Mouse (Mus musculus) urinary bladder, postnatal 36 days (tissue): ENCODE measurements around the gene Abcc3.

Experiments used
- DNase-seq, 2 experiments: peaks; one replicate each; pipeline ENCODE4 v3.0.0; 2022; ENCODE audit warnings: low spot score in 2 of 2, mixed read lengths in 1 of 2

Abcc3 gene

DNA sequence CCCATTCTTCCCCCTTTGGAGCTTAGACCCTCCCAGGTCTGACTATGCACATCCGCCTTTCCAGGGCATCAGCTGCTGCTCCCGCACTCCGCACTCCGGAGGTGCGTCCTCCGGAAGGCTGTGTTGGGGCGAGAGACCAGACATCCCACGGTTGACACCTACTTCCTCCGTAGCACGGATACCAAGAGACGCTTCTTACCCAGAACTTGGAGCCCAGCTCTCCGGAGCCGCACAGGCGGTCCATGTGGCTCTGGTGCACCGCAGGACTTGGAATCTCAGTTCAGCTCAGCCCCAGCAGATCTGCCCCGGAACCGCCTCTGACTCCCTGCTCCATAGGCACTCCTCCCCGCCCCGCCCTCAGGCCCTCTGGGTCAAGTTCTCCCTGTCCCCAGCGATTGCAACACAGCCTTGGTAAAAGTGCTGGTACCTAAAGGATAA is at the start of gene Abcc3:
Gene Abcc3 (minus strand): TSS at position 326 of the 438 bp plus-strand sequence.
- DNase-seq, result peak; percentile 72 to 83

DNA sequence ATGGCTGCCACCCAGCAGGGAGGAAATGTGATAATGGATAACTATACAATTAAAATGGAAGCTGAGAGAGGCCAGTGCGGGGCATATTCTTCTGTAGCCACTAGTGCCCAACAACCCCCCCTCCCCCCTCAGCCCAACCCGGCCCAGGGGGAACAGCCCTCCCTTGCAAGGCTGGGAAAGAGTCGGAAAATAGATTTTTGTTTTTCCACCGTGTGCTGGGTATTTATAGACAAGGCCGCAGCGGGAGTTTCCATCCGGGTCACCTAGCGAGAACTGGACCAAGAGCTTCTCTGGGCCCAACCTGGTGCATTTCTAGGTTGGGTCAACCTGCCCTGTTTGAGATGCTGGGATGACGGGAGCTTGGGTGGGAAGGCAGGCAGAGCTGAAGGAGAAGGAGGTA is 49.0 kb upstream of the Abcc3 start:
- no peak for DNase-seq

DNA sequence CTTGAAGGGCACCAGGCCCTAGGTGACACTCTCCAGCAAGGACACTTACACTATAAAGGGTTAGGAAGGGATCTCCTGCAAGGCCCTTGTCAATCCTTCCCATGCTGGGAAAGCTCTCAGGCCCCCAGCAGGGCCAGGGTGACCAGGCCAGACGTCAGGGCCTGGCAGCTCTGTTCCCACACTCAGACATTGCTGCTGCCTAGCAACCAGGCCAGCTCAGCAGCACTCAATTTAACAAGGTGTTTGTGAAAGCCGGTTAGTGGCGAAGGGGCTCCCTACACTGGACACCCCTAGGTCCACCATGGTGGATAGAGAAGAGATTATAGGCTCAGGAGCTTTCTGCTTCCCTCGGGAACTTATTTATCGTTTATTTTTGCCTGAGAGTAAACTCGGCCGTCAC is 48.3 kb upstream of the Abcc3 start:
- DNase-seq, result no peak

DNA sequence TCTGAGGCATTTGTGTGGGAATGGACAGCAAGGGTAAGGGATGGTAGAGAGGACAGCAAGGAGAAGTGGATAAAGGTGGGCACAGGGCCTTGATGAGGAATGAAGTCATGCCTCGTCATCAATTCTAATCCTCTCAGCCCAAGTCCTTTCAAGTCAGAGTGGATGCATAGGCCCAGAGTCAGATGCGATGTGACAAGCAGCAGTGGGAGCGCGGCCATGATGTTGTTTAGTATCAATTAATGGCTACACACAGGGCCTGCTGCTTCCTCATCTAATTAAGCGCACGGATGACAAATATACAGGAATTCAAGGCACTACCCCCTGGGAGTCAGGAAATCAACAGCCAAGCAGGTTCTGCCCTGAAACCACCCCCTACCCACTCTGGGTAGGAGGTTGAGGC is 47.6 kb upstream of the Abcc3 start:
- DNase-seq, result no peak

DNA sequence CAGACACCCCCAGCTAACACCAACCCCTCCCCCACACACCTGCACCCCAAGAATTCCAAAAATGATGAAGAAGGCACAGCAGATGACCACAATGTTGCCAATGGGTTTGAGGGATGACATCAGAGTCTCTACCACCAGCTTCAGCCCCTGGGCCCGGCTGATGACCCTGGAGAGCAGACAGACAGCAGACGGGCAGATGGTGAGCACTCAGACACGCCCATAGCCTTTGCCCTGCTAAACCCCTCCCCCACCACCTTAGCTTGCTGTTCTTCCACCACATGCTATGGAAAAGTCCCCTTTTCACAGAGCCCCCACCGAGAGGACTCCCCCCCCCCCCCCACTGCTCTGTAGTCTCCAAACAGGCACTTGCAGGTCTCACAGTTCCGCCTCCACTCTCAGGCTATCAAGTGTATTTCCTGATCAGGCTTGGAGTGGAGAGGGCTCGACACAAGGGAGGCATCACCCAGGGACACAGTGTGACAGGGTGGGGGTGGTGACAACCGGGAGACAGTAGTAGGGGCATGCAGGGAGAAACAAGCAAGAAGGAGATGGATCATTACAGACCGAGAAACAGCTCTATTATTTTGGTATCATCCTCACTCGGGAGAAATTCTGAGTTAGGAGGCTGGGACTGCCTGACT is 36.3 kb upstream of the Abcc3 start:
- no peak for DNase-seq

DNA sequence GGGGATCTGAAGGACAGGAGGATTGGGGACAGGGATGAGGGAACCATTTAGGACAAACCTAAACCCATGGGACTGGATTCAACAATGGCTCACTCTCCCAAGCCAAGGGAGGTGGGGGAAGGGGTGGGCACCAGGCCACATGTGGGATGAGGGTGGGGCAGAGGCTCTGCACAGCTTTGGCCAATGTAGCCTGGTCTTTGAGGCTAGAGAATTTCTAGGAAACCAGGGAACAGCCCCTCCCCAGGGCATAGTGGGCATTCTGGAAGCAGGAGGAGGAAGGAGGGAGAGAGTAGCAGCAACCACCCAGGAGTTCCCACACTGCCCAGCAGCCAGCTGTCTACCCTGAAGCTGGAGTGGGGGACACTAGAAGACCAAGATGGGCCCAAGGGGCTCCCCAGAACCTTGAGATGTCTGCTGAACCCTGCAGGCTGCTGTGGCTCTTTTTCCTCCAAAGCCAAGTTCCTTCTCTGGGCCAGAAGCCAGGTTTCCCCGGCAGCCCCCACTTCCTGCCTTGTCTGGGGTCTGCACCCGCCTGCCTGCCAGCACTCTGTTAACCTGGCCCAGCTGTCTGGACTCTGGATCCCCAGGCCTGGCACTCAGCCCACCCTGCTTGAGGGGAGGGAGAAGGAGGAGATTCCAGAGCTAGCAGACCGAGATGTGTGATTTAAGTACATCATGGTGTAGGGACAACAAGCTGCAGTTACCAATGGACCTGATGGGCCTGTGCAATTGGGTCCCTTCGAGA is 35.5 kb upstream of the Abcc3 start:
- peak in 1 of 2 experiments; percentile 31 for DNase-seq

DNA sequence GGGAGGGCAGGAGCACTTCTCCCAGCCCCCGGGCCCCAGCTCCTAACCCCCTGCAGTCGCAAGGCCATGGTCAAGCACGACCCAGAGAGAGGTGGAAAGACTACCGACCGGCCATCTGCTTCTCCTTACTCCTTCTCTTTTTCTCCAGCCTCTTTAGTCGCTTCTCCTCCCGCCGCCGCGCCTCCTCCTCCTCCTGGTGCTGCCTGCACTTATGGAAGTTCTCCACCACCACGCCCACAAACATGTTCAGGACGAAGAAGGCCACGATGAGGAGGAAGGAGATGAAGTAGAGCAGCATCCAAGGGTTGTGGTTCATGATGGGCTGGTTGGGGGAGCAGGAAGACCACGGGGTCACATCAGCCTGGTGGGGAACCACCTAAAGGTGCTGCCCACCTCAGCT is 32.9 kb upstream of the Abcc3 start:
- no peak for DNase-seq

DNA sequence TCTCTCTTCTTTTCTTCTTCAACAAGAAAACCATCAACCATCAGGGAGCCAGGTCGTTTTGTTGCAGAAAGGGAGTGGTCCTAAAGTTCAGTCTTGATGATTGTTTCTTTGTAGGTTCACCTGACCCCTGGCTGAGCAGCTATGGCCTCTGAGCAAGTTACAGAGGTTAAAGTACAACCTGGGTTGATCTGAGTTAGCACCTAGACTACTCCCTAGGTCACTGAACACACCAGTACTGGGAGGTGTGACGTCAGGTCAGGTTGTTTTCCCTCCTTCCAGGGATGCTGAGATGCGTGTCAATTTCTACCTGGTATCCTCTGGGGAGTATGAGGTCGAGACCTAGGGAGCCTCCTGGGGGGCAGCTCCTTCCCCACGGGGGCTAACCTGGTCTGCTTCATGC is 32.4 kb upstream of the Abcc3 start:
- no peak for DNase-seq

DNA sequence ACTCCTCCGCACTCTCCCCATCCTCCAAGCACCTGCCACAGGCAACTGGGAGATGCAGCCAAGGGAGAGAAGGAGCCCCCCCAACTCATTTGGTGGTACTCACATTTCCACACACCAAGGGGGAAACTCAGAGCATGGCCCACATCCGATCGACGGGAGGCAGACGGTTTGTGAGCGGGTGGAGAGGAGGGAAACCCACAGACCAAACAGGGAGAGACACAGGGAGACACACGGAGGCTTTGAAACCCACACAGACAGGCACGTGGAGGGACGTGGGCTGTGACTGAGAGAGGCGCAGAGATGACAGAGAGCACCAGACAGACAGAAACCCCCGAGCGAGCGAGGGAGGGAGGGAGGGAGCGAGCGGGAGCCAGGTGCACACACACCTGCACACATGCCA is 31.6 kb upstream of the Abcc3 start:
- DNase-seq, result no peak

DNA sequence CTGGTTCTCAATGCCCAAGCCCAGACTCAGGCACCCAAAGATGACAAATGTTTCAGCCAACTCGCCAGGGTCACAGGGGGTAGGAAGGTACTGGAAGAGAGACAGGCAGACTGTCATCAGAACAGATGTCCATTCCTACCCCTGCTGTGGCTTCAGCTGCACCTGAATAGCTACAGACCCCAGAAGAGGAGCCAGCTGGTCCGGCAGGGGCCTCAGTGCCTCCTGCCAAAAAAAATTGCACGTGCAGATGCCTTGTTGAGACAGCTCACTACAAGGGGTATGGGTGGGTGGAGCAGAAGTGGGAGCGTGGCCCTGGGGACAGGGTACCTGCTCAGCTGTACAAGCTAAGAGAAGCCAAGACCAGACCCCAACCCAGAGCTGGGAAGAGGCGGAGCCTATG is 31.1 kb upstream of the Abcc3 start:
- DNase-seq, result no peak

DNA sequence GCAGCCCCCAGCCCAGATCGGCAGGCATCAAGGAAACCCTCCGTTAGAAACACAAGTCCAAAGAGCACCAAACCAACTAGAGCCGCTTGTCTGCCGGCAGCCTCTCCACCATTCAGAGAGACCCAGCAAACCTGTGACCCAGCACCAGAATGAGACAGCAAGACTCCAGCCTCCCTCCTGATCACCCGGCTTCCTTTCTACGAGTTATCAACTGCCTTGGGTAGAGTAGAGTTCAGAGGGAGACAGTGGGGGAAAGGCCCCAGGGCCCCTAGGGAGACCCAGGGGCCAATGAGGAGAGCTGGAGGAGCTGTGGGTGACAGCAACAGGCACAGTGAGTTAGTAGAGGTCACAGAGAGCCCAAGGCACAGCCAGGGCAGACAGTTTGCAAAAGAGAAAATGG is 28.2 kb upstream of the Abcc3 start:
- no peak for DNase-seq

DNA sequence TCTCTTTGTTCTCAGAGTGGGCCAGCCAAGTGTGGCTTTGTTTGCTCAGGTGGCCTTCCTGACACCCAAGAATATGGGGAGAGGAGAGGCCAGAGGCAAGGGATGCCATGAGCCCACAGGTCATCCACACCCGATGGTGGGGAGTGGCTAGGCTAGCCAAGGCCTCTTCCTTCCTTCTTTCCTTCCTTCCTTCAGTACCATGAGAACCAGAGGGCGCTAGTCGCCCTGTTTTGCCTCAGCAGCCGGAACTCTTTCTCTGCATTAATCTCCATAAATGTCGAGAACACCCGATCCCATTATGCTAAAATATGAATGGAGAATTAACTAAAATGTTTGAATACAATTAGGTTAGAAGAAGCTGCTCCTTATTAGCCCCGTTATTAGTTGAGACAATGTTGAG is 27.5 kb upstream of the Abcc3 start:
- DNase-seq, result peak; percentile 39 to 48

DNA sequence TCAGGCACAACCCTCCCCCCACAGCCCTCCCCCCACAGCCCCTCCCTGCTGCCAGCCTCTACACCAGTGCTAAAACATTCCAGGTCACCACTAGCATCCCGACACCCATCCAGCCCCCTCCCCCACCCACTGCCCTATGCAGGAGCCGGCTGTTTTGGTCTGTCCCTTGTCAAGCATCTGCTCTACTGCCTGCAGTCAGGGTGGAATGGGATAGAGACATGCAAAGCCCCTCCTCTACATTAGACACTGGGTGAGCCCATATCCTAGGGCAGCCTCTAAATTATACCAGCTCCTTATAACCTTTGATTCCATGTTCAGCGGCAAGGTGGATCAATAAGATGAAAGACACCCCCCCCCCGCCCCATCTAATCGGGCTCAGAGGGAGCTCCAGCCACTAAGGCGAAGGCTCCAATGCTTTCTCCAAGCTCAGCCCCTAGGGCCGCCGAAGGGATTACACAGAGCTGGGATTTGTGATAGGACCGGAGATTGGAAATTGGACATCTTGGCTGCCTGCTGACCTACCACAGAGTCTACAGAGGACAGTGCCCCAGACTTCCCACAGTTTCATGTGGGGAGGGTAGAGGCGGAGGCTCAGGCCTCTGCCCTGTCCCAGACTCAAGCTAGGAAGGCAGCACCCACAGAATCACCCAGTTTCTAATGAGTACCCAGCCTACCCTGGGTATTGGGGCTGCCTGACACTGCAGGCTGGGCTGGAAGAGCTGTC is 26.4 kb upstream of the Abcc3 start:
- DNase-seq, result no peak

DNA sequence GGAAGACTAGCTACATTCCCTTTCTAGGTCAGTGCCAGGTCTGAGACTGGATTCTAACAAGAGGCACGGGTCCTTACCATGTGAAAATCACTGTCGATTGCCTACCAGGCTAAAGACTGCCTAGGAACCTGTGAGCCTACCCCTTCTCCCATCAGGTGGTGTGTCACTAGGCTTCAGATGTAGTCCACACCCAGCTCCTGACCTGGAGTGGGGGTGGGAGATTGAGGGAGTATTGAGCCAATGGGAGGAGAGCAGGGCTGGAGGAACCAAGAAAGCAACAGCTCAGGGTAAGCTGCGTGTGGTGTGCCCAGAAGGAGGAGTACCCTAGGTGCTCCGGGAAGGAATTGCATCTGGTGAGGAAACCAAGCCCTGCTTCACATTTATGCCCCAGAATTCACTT is 21.2 kb upstream of the Abcc3 start:
- DNase-seq, result no peak

DNA sequence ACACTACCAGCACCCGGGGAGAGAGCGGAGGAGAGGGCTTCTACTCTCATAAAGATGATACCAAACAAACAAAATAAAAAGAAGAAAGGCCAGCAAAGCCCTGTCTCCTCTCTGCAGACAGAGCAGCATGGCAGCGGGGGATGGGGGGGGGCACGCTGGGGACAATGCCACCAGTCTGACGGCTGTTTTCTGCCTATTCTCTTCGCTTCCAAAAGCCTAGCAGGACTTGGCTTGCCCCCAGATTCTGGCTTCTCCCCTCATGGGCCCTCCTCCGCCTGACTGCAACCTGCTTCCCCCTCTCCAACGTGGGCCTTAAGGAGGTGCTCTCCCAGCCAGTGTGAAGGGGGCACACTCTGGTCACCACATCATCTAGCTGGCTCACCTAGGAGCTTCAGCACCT is 20.7 kb upstream of the Abcc3 start:
- no peak for DNase-seq

DNA sequence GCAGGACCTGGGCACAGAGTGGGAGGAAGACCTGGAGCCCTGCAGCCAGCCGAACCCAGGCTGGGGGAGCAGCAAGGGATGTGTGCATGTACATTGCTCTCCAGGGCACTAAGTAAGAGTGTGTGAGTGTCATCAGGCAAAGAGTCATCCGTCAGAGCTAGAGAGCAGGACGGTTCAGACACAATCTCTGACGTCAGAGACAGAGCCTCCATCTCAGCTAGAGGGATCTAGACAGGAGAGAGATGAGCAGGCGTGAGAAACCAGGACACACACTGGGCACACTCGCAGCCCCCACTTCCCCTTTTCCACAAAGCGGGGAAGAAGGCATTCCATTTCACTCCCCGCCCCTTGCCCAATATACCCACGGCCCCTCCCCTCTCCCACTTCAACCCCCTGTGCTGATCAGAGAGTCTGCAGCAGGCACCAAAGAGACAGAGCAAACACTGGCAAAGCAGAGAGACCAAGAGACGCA is 20.2 kb upstream of the Abcc3 start:
- DNase-seq, result no peak

DNA sequence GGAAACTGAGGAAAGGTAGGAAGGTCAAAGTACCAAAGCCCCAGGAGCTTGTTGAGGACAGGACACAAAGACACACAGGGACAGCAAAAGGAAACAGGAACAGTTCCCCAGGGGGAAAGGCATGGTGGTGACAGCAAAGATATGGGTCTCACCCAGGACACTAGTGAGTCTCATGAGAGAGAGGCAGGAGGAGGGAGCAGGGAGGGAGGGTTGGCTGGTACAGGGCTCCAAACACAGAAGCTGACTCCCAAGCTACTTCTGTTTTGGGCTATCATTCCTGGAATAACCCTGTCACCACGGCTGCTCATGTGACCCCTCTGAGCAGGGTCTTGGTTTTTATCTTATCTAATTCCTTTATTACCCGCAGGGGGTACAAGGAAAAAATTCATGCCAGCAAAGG is 19.8 kb upstream of the Abcc3 start:
- no peak for DNase-seq

DNA sequence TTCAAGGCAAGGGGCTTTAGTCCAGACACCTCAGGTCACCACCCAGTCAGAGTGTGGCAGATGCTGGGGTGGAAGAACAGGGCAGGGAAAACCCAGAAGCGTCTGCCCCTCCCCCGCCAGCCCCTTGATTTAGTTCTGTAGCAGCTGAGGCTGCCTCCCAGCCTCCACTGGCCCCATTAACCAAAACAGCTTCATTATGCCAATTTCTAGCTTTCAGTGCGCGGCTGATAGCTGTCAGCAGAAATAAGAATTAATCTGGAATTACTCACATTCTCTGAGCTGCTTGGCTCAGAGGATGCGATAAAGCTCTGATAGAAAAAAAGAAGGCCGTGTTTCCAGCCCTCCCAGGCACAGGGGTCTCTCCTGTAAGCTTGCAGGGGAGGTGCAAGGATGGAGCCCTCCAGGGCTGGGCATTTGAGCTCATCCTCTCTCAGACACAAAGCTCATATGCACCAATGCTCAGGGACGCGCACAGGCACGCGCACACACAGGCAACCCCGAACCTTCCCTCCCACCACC is 15.1 kb upstream of the Abcc3 start:
- DNase-seq, result no peak

DNA sequence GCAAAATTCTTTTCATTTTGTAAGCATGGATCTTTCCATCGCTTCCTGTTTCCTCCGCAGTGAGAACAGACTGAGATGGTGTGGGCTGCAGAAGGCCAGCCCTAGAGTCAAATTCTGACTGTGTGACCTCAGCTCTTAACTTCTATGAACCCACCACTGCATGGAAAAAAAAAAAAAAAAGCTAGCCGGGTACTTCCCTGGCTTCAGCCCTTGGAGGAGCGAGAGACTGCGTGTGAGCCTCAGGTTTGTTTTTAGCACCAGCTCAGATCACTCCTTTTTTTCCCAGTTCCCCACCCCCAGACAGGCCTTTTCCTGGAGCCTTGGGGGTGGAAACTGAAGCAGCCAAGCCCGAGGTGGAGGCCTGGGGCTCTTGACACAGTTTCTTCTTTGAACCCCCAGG is 12.6 kb upstream of the Abcc3 start:
- DNase-seq, result no peak

DNA sequence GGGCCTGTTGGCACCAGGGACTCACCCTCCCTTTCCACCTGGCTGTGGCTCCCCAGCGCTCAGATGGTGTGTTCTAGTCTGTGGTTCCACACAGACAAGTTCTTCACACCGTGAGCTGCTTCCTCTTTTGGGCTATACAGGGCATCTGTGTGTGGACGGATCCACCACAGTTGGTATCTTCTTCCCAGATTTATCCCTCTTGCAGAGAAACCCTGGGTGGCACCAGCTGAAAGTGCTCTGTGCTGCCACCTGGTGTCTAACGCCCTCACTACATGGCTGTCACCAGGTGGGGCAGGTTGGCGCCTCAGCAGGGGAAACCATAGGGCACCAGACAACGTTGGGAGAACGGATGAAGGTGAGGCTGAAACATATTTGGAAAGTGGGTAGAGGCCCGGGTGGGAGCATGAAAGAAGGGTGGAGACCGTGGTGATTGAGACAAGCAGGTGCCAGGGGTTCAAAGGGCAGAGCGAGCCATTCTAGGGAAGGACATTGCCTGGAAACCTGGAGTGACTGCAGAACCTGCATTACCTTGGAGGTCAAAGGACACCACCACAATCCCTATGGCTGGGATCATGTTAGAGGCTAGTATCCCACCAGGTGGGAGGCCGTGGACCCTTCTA is 12.0 kb upstream of the Abcc3 start:
- DNase-seq, result peak; percentile 84

DNA sequence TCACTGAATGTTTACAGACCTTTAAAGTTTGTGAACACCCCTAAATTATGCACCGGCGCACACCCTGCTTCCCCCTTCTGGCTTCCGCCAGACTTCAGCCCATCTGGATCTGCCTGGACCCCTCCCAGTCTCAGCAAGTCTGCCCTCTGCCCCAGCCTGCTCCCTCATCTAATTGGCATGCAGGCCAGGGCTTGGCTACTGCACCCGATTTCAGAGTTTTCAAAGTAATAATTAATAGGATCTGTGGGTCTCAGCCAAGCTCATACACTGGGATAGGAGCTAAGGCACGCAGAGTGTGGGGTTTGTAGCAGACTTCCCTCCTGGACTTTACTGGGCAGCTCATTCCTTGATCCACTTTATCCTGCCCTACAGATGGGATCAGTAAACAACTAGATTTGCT is 11.4 kb upstream of the Abcc3 start:
- DNase-seq, result peak in 1 of 2 experiments; percentile 49

DNA sequence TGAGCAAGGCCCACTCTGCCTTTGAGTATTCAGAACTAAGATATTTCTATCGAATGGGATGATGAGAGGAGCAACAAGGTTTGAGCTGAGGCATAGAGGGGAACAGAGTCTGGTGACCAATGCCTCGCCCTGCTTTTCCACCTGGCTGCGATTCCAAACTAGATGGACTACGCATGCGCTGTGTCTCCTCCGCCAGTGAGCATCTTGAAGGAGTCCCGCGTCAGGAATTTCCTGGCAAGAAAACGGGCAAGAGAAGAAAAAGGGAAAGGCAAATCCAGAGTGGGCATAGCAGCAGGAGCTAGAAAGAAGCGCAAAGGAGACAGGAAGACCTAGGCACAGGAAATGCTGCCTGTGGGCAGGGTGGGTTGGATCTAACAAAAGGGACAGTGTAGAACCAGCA is 11.0 kb upstream of the Abcc3 start:
- DNase-seq, result no peak
